Mouse (Mus musculus): ENCODE results near the gene Ddx60. TPM values are rescaled to one million over a fixed set of nuclear protein-coding genes. Genes with fewer than 3 reads are reported as not detected.

Gene Ddx60
- polyA plus RNA-seq, 1 experiment from 2014 or later = 0.65 TPM

DNA sequence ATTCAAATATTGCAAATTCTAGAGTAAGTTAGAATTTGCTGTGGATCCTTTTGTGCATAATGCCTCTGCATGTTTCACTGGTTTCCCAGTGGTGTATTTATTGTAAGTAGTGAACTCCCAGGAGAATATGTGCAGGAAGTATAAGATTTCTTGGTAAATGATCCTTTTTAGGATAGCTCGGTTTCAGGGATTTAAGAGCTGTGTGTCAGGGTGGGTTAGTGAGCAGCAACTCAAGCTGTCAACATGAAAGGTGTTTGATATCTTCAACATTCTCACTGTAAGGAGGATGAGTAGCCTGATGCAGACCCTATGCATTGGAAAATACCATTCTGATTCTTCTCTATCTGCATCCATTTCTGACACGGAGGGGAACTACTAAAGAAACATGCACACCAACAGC lies 69.2 kb downstream of the Ddx60 start:
- no peaks in the 10 kb centered on the region for H3K36me3 ChIP-seq
- no peaks in the 10 kb centered on the region for H3K9me3 ChIP-seq
- no peak overlapping the region for H3K4me2 ChIP-seq (replicated peaks)
- 96% methylated on average over 2 of the region's 2 CpGs for WGBS
- no peak overlapping the region for H3K4me3 ChIP-seq
- H3K9ac ChIP-seq (replicated peaks) = no peak overlapping the region
- ATAC-seq (ENCODE audit: low FRiP score, low read depth) = no peak
- no peak overlapping the region for H3K27ac ChIP-seq (replicated peaks)
- H3K27me3 ChIP-seq = no peaks in the 10 kb centered on the region
- H3K4me1 ChIP-seq = no peaks in the 10 kb centered on the region

DNA sequence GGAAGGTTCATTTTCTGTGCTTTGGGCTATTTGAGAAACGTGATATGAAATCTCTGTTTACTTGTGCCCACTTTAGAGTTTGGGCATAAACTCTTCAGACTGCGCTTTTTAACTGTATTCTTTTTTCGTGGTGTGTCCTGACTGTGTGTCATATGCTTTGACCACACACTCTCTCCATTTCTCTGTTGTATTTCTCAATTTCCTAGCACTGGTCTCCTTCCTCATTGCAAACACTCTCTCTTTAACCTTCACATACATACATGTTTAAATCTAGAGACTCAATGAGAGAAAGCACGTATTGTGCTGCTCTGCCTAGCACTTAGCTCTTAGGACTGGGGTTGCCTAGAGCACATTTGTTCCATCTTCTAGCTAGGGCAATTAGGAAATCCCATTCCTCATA lies 86.3 kb downstream of the Ddx60 start:
- Histone ChIP-seq H3K9ac (replicated peaks) (no peak overlapping the region), H3K9me3 (no peaks in the 10 kb centered on the region), H3K4me1 (no peaks in the 10 kb centered on the region), H3K27me3 (no peaks in the 10 kb centered on the region), H3K36me3 (no peaks in the 10 kb centered on the region), H3K27ac (replicated peaks) (no peak overlapping the region), H3K4me2 (replicated peaks) (no peak overlapping the region), H3K4me3 (no peak overlapping the region)
- WGBS = 89% methylated on average over 4 of the region's 4 CpGs
- ATAC-seq (ENCODE audit: low FRiP score, low read depth) = no peak

DNA sequence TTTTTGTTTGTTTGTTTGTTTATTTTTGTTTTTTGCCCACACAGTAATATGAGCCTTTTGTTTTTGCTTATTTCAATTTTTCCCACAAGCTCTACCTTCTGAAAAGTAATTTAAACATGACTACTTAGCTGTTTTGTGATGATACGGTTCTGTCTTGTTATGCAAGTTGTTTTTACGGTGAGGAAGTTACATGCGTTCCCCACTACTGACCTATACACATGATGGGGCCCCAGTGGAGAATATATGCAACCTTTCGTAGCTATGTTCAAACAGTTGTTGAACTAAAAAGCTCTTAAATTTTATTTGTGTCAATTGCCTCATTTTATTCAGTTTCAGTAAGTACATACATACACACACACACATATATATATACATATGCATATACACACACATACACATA lies 86.7 kb downstream of the Ddx60 start:
- 93% methylated on average over 4 of the region's 4 CpGs for WGBS
- Histone ChIP-seq H3K27ac (replicated peaks) (no peak overlapping the region), H3K9ac (replicated peaks) (no peak overlapping the region), H3K4me1 (no peaks in the 10 kb centered on the region), H3K36me3 (no peaks in the 10 kb centered on the region), H3K9me3 (no peaks in the 10 kb centered on the region), H3K4me2 (replicated peaks) (no peak overlapping the region), H3K27me3 (no peaks in the 10 kb centered on the region), H3K4me3 (no peak overlapping the region)
- no peak for ATAC-seq (ENCODE audit: low FRiP score, low read depth)

DNA sequence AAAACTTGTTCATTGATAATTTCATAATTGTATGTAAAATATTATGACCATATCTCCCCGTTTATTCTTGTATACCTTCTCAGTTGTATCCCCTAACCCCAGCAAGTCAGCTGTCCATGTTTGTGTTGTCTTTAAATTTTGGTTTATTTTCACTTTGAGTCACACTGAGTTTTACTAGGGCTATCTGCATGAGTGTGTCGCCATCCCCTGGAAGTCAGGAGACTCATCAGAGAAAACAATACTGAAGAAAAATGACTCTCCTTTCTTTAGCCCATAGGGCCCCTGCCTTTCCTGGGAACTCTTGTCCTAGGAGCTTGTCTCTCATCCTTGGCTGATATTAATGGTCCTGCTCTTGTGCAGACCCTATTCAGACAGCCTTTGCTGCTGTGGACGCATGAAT lies 106.5 kb downstream of the Ddx60 start:
- WGBS = 78% methylated on average over 3 of the region's 3 CpGs
- Histone ChIP-seq H3K4me2 (replicated peaks) (no peak overlapping the region), H3K27ac (replicated peaks) (no peak overlapping the region), H3K4me3 (no peak overlapping the region), H3K9me3 (no peaks in the 10 kb centered on the region), H3K27me3 (no peaks in the 10 kb centered on the region), H3K36me3 (no peaks in the 10 kb centered on the region), H3K4me1 (no peaks in the 10 kb centered on the region), H3K9ac (replicated peaks) (no peak overlapping the region)
- no peak for ATAC-seq (ENCODE audit: low FRiP score, low read depth)

DNA sequence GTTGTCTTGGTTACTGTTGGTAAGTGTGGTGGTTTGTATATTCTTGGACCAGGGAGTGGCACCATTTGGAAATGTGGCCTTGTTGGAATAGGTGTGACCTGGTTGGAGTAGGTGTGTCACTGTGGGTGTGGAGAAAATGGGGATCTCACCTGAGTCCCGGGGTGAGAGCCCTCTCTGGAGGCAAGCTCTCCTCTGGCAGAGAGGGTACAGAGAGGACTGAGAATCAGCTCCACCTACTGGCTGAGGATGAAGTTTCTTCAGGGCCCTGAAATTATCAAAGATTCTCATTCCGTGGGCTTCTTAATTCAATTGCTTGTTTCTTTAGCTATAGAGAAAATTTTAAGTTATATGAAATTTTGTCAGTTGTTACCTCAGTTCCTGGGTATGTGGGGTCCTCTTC lies 118.9 kb downstream of the Ddx60 start:
- Histone ChIP-seq H3K27me3 (no peaks in the 10 kb centered on the region), H3K4me1 (no peaks in the 10 kb centered on the region), H3K27ac (replicated peaks) (no peak overlapping the region), H3K9me3 (no peaks in the 10 kb centered on the region), H3K4me2 (replicated peaks) (no peak overlapping the region), H3K36me3 (no peaks in the 10 kb centered on the region), H3K9ac (replicated peaks) (no peak overlapping the region), H3K4me3 (no peak overlapping the region)
- ATAC-seq (ENCODE audit: low FRiP score, low read depth) = no peak
- WGBS = 53% methylated on average over 2 of the region's 2 CpGs

DNA sequence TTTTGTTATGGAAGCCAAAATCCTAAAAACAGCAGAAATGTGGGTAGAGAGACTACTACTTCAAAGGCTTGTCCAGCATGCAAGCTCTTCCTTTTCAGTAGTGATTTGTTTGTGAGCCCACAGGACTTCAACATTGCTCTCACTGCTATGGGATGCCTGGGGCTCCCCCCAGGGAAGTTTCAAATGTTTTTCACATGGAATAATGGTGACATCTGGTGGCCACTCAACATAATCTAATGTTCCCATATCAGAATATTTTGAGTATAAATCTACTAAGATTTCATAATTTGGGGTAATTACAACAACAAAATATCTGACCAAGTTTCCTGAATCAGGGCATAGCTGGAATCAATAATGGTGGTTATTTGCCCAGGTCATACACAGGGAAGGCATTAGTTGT lies 132.5 kb downstream of the Ddx60 start:
- Histone ChIP-seq H3K36me3 (no peaks in the 10 kb centered on the region), H3K4me2 (replicated peaks) (no peak overlapping the region), H3K4me1 (no peaks in the 10 kb centered on the region), H3K27me3 (no peaks in the 10 kb centered on the region), H3K27ac (replicated peaks) (no peak overlapping the region), H3K9ac (replicated peaks) (no peak overlapping the region), H3K4me3 (no peak overlapping the region), H3K9me3 (no peaks in the 10 kb centered on the region)
- ATAC-seq (ENCODE audit: low FRiP score, low read depth) = no peak

DNA sequence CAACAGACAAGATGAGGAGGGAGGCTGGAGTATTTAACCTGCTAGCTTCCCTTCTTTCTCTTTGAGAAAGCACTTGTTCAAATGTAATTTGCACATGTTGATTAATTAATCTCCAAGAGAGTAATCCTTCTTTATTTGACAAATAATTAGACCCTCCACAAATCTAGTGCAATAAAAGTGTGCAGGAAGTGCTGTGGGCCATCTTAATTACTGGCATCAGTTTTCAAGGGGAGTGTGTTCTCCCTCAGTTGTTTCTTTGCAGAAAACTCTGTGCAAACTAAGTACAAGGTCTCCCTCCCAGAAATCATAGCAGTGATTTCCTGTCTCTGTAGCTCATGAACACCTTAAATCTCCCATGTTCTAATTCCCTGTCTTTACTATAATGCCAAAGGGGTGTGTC lies 140.4 kb downstream of the Ddx60 start:
- Histone ChIP-seq H3K9me3 (no peaks in the 10 kb centered on the region), H3K36me3 (no peaks in the 10 kb centered on the region), H3K27ac (replicated peaks) (no peak overlapping the region), H3K4me1 (no peaks in the 10 kb centered on the region), H3K9ac (replicated peaks) (no peak overlapping the region), H3K4me3 (no peak overlapping the region), H3K4me2 (replicated peaks) (no peak overlapping the region), H3K27me3 (no peaks in the 10 kb centered on the region)
- no peak for ATAC-seq (ENCODE audit: low FRiP score, low read depth)

DNA sequence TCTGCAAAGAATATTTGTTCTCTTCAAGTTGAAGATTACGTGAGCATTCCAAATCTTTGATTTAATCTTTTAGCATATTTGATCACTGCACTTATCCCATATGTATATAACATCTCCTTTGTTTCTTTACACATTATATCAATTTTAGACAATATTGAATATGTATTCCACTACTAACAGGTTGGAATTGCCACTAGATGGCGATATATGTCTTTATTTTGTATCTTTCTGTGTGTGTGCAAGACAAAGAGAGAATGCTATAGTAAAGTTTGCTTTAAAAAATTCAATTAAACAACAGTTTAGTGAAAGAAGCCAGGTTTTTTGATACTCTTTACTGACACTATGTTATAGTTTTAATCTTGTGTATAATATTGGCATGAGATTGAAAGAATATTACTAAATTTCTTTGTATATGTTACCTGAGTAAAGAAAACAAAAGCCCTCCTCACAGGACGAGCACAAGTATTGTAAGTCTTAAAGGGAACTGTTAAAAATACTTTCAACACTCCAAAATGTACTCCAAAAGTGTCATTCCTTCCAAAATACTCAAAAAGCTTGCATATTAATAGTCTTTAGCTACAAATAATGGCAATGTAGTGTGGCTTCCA lies 152.4 kb downstream of the Ddx60 start:
- Histone ChIP-seq H3K36me3 (no peaks in the 10 kb centered on the region), H3K4me1 (no peaks in the 10 kb centered on the region), H3K9ac (replicated peaks) (no peak overlapping the region), H3K4me3 (no peak overlapping the region), H3K27me3 (no peaks in the 10 kb centered on the region), H3K27ac (replicated peaks) (no peak overlapping the region), H3K9me3 (no peaks in the 10 kb centered on the region), H3K4me2 (replicated peaks) (no peak overlapping the region)
- ATAC-seq (ENCODE audit: low FRiP score, low read depth) = peak; percentile 83
- WGBS = 50% methylated on average over 3 of the region's 3 CpGs

DNA sequence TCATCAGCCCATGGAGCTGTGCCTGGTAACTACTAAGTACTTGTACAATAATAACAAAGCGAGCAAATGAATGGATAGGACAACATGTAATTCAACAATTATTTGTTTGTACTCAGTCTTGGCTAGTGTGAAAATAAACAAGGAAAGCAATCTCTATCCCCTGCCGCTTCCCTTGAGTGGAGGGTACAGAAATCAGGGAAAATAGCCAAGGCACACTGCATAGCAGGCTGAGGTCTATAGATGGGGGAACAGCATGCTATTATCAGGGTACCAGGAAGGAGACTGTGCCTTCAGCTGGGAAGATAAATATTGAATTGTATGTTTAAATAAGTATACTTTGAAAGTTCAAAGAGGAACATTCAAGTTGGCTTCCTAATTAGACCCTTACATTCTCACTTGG lies 153.9 kb downstream of the Ddx60 start:
- H3K9ac ChIP-seq (replicated peaks) = no peak overlapping the region
- 84% methylated on average over 2 of the region's 2 CpGs for WGBS
- no peak for ATAC-seq (ENCODE audit: low FRiP score, low read depth)

More for the DNA sequence above, 153.9 kb downstream of the Ddx60 start:
- no peaks in the 10 kb centered on the region for H3K36me3 ChIP-seq
- H3K27me3 ChIP-seq = no peaks in the 10 kb centered on the region
- H3K4me2 ChIP-seq (replicated peaks) = no peak overlapping the region
- H3K27ac ChIP-seq (replicated peaks) = no peak overlapping the region
- no peaks in the 10 kb centered on the region for H3K4me1 ChIP-seq
- no peaks in the 10 kb centered on the region for H3K9me3 ChIP-seq
- H3K4me3 ChIP-seq = no peak overlapping the region

Other genes with a start within 250 kb of the Ddx60 start
- gene Palld, start 25.4 kb upstream of the Ddx60 start, polyA plus RNA-seq (2016; fragmentation: Nextera tagmentation; extraction: Ambion mirVana) = 49.9 and 57.9 TPM in 2 replicates
- gene Anxa10, start 195.1 kb downstream of the Ddx60 start, polyA plus RNA-seq (2016; fragmentation: Nextera tagmentation; extraction: Ambion mirVana) = not detected in 2 replicates

All from midbrain, embryonic 12.5 days (tissue).